Mouse (Mus musculus) MEL (cell line): ENCODE results near the gene Abca8b. TPM values are rescaled to one million over a fixed set of nuclear protein-coding genes. Genes with fewer than 3 reads are reported as not detected.
"Not testable (repeated sequence)": the region's sequence is repeated elsewhere in the genome, so short reads cannot be mapped to it uniquely, and the experiment has no call there.

Experiments used
- DNase-seq: peaks from one replicate; pipeline ENCODE4 v3.0.0; 2011; ENCODE audit warnings: low read depth, low spot score
- H3K27ac ChIP-seq: 2 replicates; pipeline ENCODE4 v1.5.1; 2012; ENCODE audit warnings: low read depth, mild to moderate bottlenecking, control low read depth, low read length, moderate library complexity; ENCODE audit not compliant: control insufficient read depth
- H3K27me3 ChIP-seq, 2 experiments: fragments of 150-350 bp in 1 of 2; sonication (generic) in 1 of 2; 2 replicates each; pipeline ENCODE4 v1.6.1; 2012; ENCODE audit warnings: low read length in 2 of 2, mild to moderate bottlenecking in 2 of 2, improper control_type of control experiment in 1 of 2, moderate library complexity in 1 of 2; ENCODE audit not compliant: insufficient read depth in 2 of 2, control insufficient read depth in 1 of 2
- H3K36me3 ChIP-seq, 2 experiments: 2 replicates each; pipeline ENCODE4 v1.6.1; 2012 to 2014; ENCODE audit warnings: low read length in 2 of 2, improper control_type of control experiment in 1 of 2, inconsistent platforms in 1 of 2, mild to moderate bottlenecking in 1 of 2; ENCODE audit not compliant: insufficient read depth in 2 of 2, control insufficient read depth in 1 of 2
- H3K4me1 ChIP-seq, 2 experiments: fragments of 150-350 bp in 1 of 2; sonication (generic) in 1 of 2; 2 replicates each; pipeline ENCODE4 v1.6.1; 2012; ENCODE audit warnings: low read length in 2 of 2, improper control_type of control experiment in 1 of 2, mild to moderate bottlenecking in 1 of 2; ENCODE audit not compliant: insufficient read depth in 2 of 2, control insufficient read depth in 1 of 2
- H3K4me3 ChIP-seq, 2 experiments: fragments of 150-350 bp in 1 of 2; sonication (generic) in 1 of 2; 2 replicates each; pipeline ENCODE4 v1.5.1; 2012; ENCODE audit warnings: low read depth in 2 of 2, low read length in 2 of 2, mild to moderate bottlenecking in 2 of 2, moderate library complexity in 2 of 2, control low read depth in 1 of 2, improper control_type of control experiment in 1 of 2; ENCODE audit not compliant: control insufficient read depth in 1 of 2, insufficient read depth in 1 of 2
- H3K79me2 ChIP-seq: 2 replicates; pipeline ENCODE4 v1.6.1; 2012; ENCODE audit warnings: mild to moderate bottlenecking, low read length, moderate library complexity; ENCODE audit not compliant: control insufficient read depth, poor library complexity, insufficient read depth
- H3K9ac ChIP-seq: 2 replicates; pipeline ENCODE4 v1.6.1; 2012; ENCODE audit warnings: low read depth, mild to moderate bottlenecking, control low read depth, low read length, moderate library complexity; ENCODE audit not compliant: control insufficient read depth, poor library complexity, severe bottlenecking
- H3K9me3 ChIP-seq: fragments of 150-350 bp; sonication (generic); replicated peaks from 2 replicates; pipeline ENCODE4 v1.6.1; 2012; ENCODE audit warnings: mild to moderate bottlenecking, low read length, improper control_type of control experiment, moderate library complexity; ENCODE audit not compliant: insufficient read depth
- CHD1 ChIP-seq: IDR thresholded peaks from 2 replicates; pipeline ENCODE4 v1.6.1; 2012; ENCODE audit warnings: low read depth, mild to moderate bottlenecking, inconsistent platforms, low read length, improper control_type of control experiment
- E2F4 ChIP-seq: IDR thresholded peaks from 2 replicates; pipeline ENCODE4 v1.6.1; 2011; ENCODE audit warnings: low read depth, low read length, improper control_type of control experiment, borderline replicate concordance
- EP300 ChIP-seq, 2 experiments: IDR thresholded peaks; 2 replicates each; pipeline ENCODE4 v1.6.1; 2011; ENCODE audit warnings: improper control_type of control experiment in 2 of 2, low read length in 2 of 2, low read depth in 1 of 2, mild to moderate bottlenecking in 1 of 2
- ETS1 ChIP-seq: IDR thresholded peaks from 2 replicates; pipeline ENCODE4 v1.6.1; 2012; ENCODE audit warnings: low read depth, mild to moderate bottlenecking, inconsistent platforms, low read length, improper control_type of control experiment, moderate library complexity
- GABPA ChIP-seq: IDR thresholded peaks from 2 replicates; pipeline ENCODE4 v1.6.1; 2012; ENCODE audit warnings: low read depth, mild to moderate bottlenecking, inconsistent platforms, low read length, improper control_type of control experiment, moderate library complexity
- HCFC1 ChIP-seq: IDR thresholded peaks from 2 replicates; pipeline ENCODE4 v1.6.1; 2012; ENCODE audit warnings: low read depth, mild to moderate bottlenecking, inconsistent platforms, low read length, improper control_type of control experiment, moderate library complexity
- JUND ChIP-seq: IDR thresholded peaks from 2 replicates; pipeline ENCODE4 v1.6.1; 2011; ENCODE audit warnings: low read depth, mild to moderate bottlenecking, improper control_type of control experiment, low read length
- KAT2A ChIP-seq: conservative IDR thresholded peaks from 2 replicates; pipeline ENCODE4 v1.6.1; 2012; ENCODE audit warnings: low read depth, low read length, improper control_type of control experiment, inconsistent platforms
- MAX ChIP-seq: IDR thresholded peaks from 2 replicates; pipeline ENCODE4 v1.6.1; 2011; ENCODE audit warnings: low read length, improper control_type of control experiment
- MAZ ChIP-seq: IDR thresholded peaks from 2 replicates; pipeline ENCODE4 v1.6.1; 2012; ENCODE audit warnings: low read depth, mild to moderate bottlenecking, inconsistent platforms, low read length, improper control_type of control experiment
- MXI1 ChIP-seq: IDR thresholded peaks from 2 replicates; pipeline ENCODE4 v1.6.1; 2011; ENCODE audit warnings: mild to moderate bottlenecking, low read depth, low read length, improper control_type of control experiment
- MYB ChIP-seq: IDR thresholded peaks from 2 replicates; pipeline ENCODE4 v1.6.1; 2011; ENCODE audit warnings: mild to moderate bottlenecking, low read depth, low read length, improper control_type of control experiment
- MYC ChIP-seq: IDR thresholded peaks from 2 replicates; pipeline ENCODE4 v1.6.1; 2011; ENCODE audit warnings: low read depth, mild to moderate bottlenecking, low read length, improper control_type of control experiment, moderate library complexity
- POLR2A ChIP-seq, 2 experiments: IDR thresholded peaks; 2 replicates each; pipeline ENCODE4 v1.6.1; 2011 to 2012; ENCODE audit warnings: low read length in 2 of 2, mild to moderate bottlenecking in 2 of 2, control low read depth in 1 of 2, improper control_type of control experiment in 1 of 2, low read depth in 1 of 2, moderate library complexity in 1 of 2; ENCODE audit not compliant: control insufficient read depth in 1 of 2, insufficient read depth in 1 of 2, poor library complexity in 1 of 2
- POLR2AphosphoS2 ChIP-seq: IDR thresholded peaks from 2 replicates; pipeline ENCODE4 v1.6.1; 2011; ENCODE audit warnings: low read length, improper control_type of control experiment
- POLR2AphosphoS5 ChIP-seq: IDR thresholded peaks from 2 replicates; pipeline ENCODE4 v1.6.1; 2012; ENCODE audit warnings: low read depth, borderline replicate concordance, mild to moderate bottlenecking, inconsistent platforms, low read length, moderate library complexity, mixed read lengths
- RAD21 ChIP-seq: IDR thresholded peaks from 2 replicates; pipeline ENCODE4 v1.6.1; 2011; ENCODE audit warnings: mild to moderate bottlenecking, low read depth, low read length, improper control_type of control experiment
- RCOR1 ChIP-seq: IDR thresholded peaks from 2 replicates; pipeline ENCODE4 v1.6.1; 2012; ENCODE audit warnings: low read depth, mild to moderate bottlenecking, inconsistent platforms, low read length, improper control_type of control experiment
- SMC3 ChIP-seq: IDR thresholded peaks from 2 replicates; pipeline ENCODE4 v1.6.1; 2011; ENCODE audit warnings: low read depth, low read length, improper control_type of control experiment
- TAL1 ChIP-seq: IDR thresholded peaks from 2 replicates; pipeline ENCODE4 v1.6.1; 2012; ENCODE audit warnings: mild to moderate bottlenecking, inconsistent platforms, low read length, moderate library complexity, mixed read lengths
- TCF12 ChIP-seq: IDR thresholded peaks from 2 replicates; pipeline ENCODE4 v1.6.1; 2014; ENCODE audit warnings: low read depth, mild to moderate bottlenecking, inconsistent platforms, low read length, improper control_type of control experiment, moderate library complexity
- UBTF ChIP-seq: IDR thresholded peaks from 2 replicates; pipeline ENCODE4 v1.6.1; 2012; ENCODE audit warnings: low read depth, mild to moderate bottlenecking, inconsistent platforms, low read length, improper control_type of control experiment, moderate library complexity, borderline replicate concordance; ENCODE audit not compliant: insufficient read depth
- ZKSCAN1 ChIP-seq: IDR thresholded peaks from 2 replicates; pipeline ENCODE4 v1.6.1; 2012; ENCODE audit warnings: low read depth, mild to moderate bottlenecking, inconsistent platforms, low read length, improper control_type of control experiment, moderate library complexity
- ZNF384 ChIP-seq: IDR thresholded peaks from 2 replicates; pipeline ENCODE4 v1.6.1; 2012; ENCODE audit warnings: low read depth, mild to moderate bottlenecking, inconsistent platforms, low read length, improper control_type of control experiment
- polyA plus RNA-seq, 2 experiments: library from polyadenylated mRNA; stranded (reverse) in 1 of 2; unstranded in 1 of 2; fragments of >175 nt in 1 of 2; fragments of >200 nt in 1 of 2; gene quantifications; 2 replicates each; pipeline versions ENCODE4 v1.2.1 to v1.2.4; 2012; ENCODE audit warnings: low replicate concordance in 2 of 2, low read depth in 1 of 2; ENCODE audit not compliant: insufficient read length in 2 of 2, insufficient read depth in 1 of 2, missing spikeins in 1 of 2
- total RNA-seq: library from RNA; depleted of rRNA; stranded (reverse); fragments of 300-350 nt; gene quantifications from 2 replicates; pipeline ENCODE4 v1.2.3, GENCODE M21; 2012

Abca8b gene
- total and polyA plus RNA-seq, 3 experiments: not detected

DNA sequence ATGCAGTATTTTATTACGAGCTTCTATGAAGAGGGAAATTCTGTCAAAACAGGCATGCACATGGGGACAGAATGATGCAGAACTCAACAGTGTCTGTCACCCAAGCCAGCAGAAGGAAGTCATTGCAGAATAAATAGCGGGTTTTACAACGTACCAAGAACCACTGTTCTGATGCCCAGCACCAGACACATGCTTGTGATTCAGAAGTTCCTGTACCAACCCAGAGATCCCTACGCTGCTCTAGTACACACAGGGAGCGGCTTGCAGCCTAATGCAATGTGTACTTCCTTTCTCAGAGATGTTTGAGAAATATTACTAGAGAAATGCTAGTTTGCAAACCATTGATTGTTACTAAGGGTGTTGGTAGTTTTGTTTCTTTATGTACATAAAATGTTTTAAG lies 58.7 kb downstream of the Abca8b start:
- no peak for TF ChIP-seq ZNF384
- TF ChIP-seq MYC: no peak
- TF ChIP-seq MAX: no peak
- no peak for TF ChIP-seq TAL1
- TF ChIP-seq EP300 (IDR thresholded peaks at IDR 0.05; ENCODE audit: low read depth in 1 of 2, low read length in 2 of 2): no peak
- no peak for TF ChIP-seq MAZ
- TF ChIP-seq ETS1: no peak
- TF ChIP-seq HCFC1: no peak
- no peak for TF ChIP-seq GABPA
- no peak for TF ChIP-seq UBTF
- TF ChIP-seq SMC3: no peak
- TF ChIP-seq KAT2A: no peak
- no peak overlapping the region for H3K9ac ChIP-seq
- DNase-seq: no peak
- H3K9me3 ChIP-seq: no peaks in the 10 kb centered on the region
- no peaks in the 10 kb centered on the region for H3K4me1 ChIP-seq
- H3K4me3 ChIP-seq: no peak overlapping the region
- H3K27ac ChIP-seq: no peak overlapping the region
- H3K27me3 ChIP-seq: no peaks in the 10 kb centered on the region; a peak in 1 of 4 replicates
- no peaks in the 10 kb centered on the region for H3K36me3 ChIP-seq
- no peaks in the 10 kb centered on the region for H3K79me2 ChIP-seq

DNA sequence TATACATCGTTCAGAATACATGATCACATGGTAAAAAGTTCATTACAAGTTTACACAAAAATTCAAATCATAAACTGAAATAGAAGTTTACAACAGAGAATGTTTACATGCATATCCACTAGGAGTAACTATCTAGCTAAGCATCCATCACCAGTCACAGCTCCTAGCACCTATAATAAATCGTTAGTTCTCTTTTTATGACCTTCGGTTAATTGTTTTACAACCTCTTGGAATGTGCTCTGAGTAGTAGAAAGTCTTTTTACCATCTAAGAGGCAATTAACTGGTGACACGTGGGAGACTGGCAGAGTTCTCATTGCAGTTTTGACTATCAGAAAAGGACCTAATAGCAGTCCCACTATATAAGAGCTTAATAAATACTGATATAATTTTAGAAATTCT lies 62.4 kb downstream of the Abca8b start:
- not testable (repeated sequence) for H3K27ac ChIP-seq

DNA sequence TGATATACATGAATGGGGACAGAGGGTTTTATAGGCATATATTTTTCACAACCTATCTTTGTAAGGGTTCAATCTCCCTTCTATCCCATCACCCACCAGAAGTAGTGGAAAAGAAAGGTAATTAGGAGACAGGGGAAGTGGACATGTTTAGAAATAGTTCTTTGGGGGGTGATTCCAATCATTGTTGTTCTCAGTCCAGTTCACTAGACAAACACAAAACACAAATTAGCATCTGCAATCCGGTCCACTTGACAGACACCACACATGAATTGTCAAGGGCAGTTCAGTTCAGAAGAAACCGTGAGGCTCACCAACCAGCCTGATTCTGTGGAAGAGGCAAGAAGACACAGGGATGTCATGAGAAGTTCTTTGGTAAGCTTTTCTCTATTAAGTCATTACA lies 67.2 kb downstream of the Abca8b start:
- H3K9me3 ChIP-seq: no peaks in the 10 kb centered on the region
- no peak overlapping the region for H3K9ac ChIP-seq
- no peaks in the 10 kb centered on the region for H3K4me1 ChIP-seq
- no peak overlapping the region for H3K27ac ChIP-seq
- DNase-seq: no peak
- no peaks in the 10 kb centered on the region for H3K79me2 ChIP-seq
- no peaks in the 10 kb centered on the region for H3K36me3 ChIP-seq
- TF ChIP-seq RAD21 (no peak), RCOR1 (no peak), POLR2AphosphoS5 (no peak), HCFC1 (no peak), E2F4 (no peak), TCF12 (no peak), MXI1 (no peak), POLR2AphosphoS2 (no peak), CHD1 (no peak), POLR2A (IDR thresholded peaks at IDR 0.05; ENCODE audit: control insufficient read depth in 1 of 2, insufficient read depth in 1 of 2, low read depth in 1 of 2, low read length in 2 of 2, poor library complexity in 1 of 2) (no peak), MAZ (no peak), MYB (no peak), JUND (no peak), ZKSCAN1 (no peak)
- no peak overlapping the region for H3K4me3 ChIP-seq
- H3K27me3 ChIP-seq: peaks cover 0 to 2% of the 10 kb centered on the region in 2 experiments; a peak in 2 of 4 replicates

More for the DNA sequence above, 62.4 kb downstream of the Abca8b start:
- not testable (repeated sequence) for H3K36me3 ChIP-seq, H3K27me3 ChIP-seq, H3K9ac ChIP-seq, H3K4me1 ChIP-seq, H3K4me3 ChIP-seq, H3K9me3 ChIP-seq, H3K79me2 ChIP-seq, DNase-seq
